ENCODE assay signal across 9 mouse cellular contexts in the genomic region with DNA sequence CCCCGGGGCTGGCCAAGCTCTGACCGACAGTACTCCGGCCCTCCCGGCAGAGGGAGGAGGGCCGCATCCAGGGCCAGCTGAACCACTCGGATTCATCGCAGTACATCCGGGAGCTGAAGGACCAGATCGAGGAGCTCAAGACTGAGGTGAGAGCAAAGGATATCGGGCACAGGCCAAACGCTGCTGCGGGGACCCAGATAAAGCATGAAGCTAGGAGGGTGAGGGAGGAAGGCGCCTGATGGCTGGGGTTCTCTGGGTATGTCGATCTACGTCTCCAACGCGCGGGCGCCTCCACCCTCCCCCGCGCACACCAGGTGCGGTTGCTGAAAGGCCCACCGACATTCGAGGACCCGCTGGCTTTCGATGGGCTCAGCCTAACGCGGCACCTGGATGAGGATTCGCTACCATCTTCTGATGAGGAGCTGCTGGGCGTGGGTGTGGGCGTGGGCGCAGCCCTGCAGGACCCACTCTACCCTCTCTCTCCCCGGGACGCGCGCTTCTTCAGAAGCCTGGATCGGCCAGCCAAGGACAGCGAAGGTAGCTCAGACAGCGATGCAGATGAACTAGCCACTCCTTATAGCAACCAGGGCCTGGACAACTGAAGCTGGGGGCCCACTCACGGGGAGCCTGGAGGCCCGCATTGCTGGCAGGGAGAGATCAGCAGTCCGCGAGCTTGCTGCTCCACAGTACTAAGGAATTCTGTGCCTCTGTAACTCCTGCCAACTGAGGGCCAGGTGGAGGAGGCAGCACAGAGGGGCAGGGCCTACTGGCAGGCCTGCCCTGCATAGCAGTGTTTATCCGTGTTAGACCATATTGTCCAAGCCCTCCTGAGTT. TPM values are rescaled to one million over a fixed set of nuclear protein-coding genes. Genes with fewer than 3 reads are reported as not detected.
DNase-seq lines count a peak whose midpoint lies in the region; ATAC-seq and TF ChIP-seq lines count a peak whose summit lies in the region.
"Had no signal": no experiment of that assay in that cellular context is flagged by ENCODE, and none has a peak within 500 bp of the region (broad histone marks: within the 10 kb centered on the region; RNA-seq: fewer than 3 reads in every experiment).

No protein-coding gene starts in this region.

- 0 out of 2 replicates have a peak overlapping the region, but pooled peaks have one; percentile 17 for H3K27ac ChIP-seq in cortical plate, adult 2 months (ENCODE audit: insufficient read depth, low read length)
- H3K27ac ChIP-seq in hindbrain, embryonic 16.5 days (ENCODE audit: low read depth, low read length) = no peak overlapping the region
- no peak overlapping the region for H3K27ac ChIP-seq in midbrain, postnatal 0 days (ENCODE audit: low read depth, low read length)

- no peaks in the 10 kb centered on the region for H3K4me1 ChIP-seq in cortical plate, adult 2 months (ENCODE audit: control insufficient read depth, insufficient read depth, low read length)
- peaks cover 3% of the 10 kb centered on the region for H3K4me1 ChIP-seq in hindbrain, embryonic 16.5 days (ENCODE audit: control insufficient read depth, insufficient read depth, low read depth, low read length)
- H3K4me1 ChIP-seq in midbrain, postnatal 0 days (ENCODE audit: insufficient read depth, low read length) = no peaks in the 10 kb centered on the region

- H3K4me2 ChIP-seq in hindbrain, embryonic 16.5 days (ENCODE audit: low read length) = no peak overlapping the region
- H3K4me2 ChIP-seq in midbrain, postnatal 0 days (ENCODE audit: low read depth, low read length, poor library complexity, severe bottlenecking) = no peak overlapping the region

- ATAC-seq in hindbrain, embryonic 16.5 days = peak; percentile 5; the same call in 1 of the 2 replicates
- ATAC-seq in midbrain, postnatal 0 days (ENCODE audit: low FRiP score) = peak; percentile 4; the same call in 1 of the 2 replicates
- no peak for ATAC-seq in inflammation-experienced regulatory T-cells, adult 6 months

- no peaks in the 10 kb centered on the region; the same call in 1 of the 2 replicates for H3K9me3 ChIP-seq in hindbrain, embryonic 16.5 days (ENCODE audit: control insufficient read depth, low read length)
- no peaks in the 10 kb centered on the region for H3K9me3 ChIP-seq in midbrain, postnatal 0 days (ENCODE audit: low read length)

- peaks cover 37% of the 10 kb centered on the region for H3K36me3 ChIP-seq in hindbrain, embryonic 16.5 days (ENCODE audit: control insufficient read depth, insufficient read depth, low read length)
- peaks cover 55% of the 10 kb centered on the region for H3K36me3 ChIP-seq in midbrain, postnatal 0 days (ENCODE audit: insufficient read depth, low read length)

- H3K4me3 ChIP-seq in cortical plate, adult 2 months (ENCODE audit: insufficient read depth, low read length) = no peak overlapping the region
- no peak overlapping the region for H3K4me3 ChIP-seq in hindbrain, embryonic 16.5 days (ENCODE audit: low read length)
- no peak overlapping the region for H3K4me3 ChIP-seq in midbrain, postnatal 0 days (ENCODE audit: low read depth, low read length)

- H3K27me3 ChIP-seq in hindbrain, embryonic 16.5 days (replicated peaks; ENCODE audit: control insufficient read depth, insufficient read depth, low read length) = no peaks in the 10 kb centered on the region
- no peaks in the 10 kb centered on the region for H3K27me3 ChIP-seq in midbrain, postnatal 0 days (ENCODE audit: insufficient read depth, low read length)

- no peak for TF ChIP-seq CTCF in cortical plate, adult 2 months (IDR thresholded peaks at IDR 0.05; ENCODE audit: extremely low read depth, insufficient read depth, low read length)
- TF ChIP-seq CTCF in midbrain, postnatal 0 days (IDR thresholded peaks at IDR 0.05) = no peak

- peak; percentile 20 to 41 for DNase-seq in kidney, postnatal 4 days
- DNase-seq in kidney, postnatal 14 days = no peak
- DNase-seq in midbrain, postnatal 0 days (ENCODE audit: low spot score) = no peak
- no peak for DNase-seq in heart, adult 18-20 months
- DNase-seq in urinary bladder, postnatal 4 days (ENCODE audit: low spot score in 2 of 2) = no peak

- WGBS in hindbrain, embryonic 16.5 days = 16% methylated on average over 43 of the region's 44 CpGs
- 22% methylated on average over 44 of the region's 44 CpGs for WGBS in midbrain, postnatal 0 days

- H3K9ac ChIP-seq in hindbrain, embryonic 16.5 days (ENCODE audit: low read depth, low read length) = peak overlapping the region; percentile 29
- 0 out of 2 replicates have a peak overlapping the region, but pooled peaks have one; percentile 0 for H3K9ac ChIP-seq in midbrain, postnatal 0 days (replicated peaks; ENCODE audit: low read length, poor library complexity, severe bottlenecking)

- no peak for TF ChIP-seq POLR2A in cortical plate, adult 2 months (IDR thresholded peaks at IDR 0.05; ENCODE audit: extremely low read depth, insufficient read depth, low read length)

RNA-seq across cellular contexts. Expression of gene Prr36, which starts 10.9 kb away (rescaled TPM):
- 16.7 and 18.6 TPM in 2 replicates for polyA plus RNA-seq in cortical plate, adult 2 months (2012; rRNA removed)
- polyA plus RNA-seq in hindbrain, embryonic 16.5 days (2015; fragmentation: Nextera tagmentation; extraction: Ambion mirVana) = 42.8 and 43.2 TPM in 2 replicates
- total RNA-seq in midbrain, postnatal 0 days (2014; rRNA removed) = 17.9 and 19.4 TPM in 2 replicates
- polyA plus RNA-seq in midbrain, postnatal 0 days (2015; fragmentation: Nextera tagmentation; extraction: Ambion mirVana) = 28.1 and 33.1 TPM in 2 replicates
- under 1 TPM; 0.30 to 0.57 (median 0.50) TPM for polyA plus RNA-seq in inflammation-experienced regulatory T-cells, adult 6 months (2017; shearing (Covaris generic))
- under 1 TPM; 0.07 to 0.10 TPM for total RNA-seq in heart, adult 18-20 months (2021)

RNA-seq across cellular contexts. Expression of gene Lrrc8e, which starts 20.2 kb away (rescaled TPM):
- 0.04 TPM in 1 of 2 replicates, not detected in the other for polyA plus RNA-seq in cortical plate, adult 2 months (2012; rRNA removed)
- polyA plus RNA-seq in hindbrain, embryonic 16.5 days (2015; fragmentation: Nextera tagmentation; extraction: Ambion mirVana) = not detected in 2 replicates
- not detected in 2 replicates for total RNA-seq in midbrain, postnatal 0 days (2014; rRNA removed)
- 0.12 TPM in 1 of 2 replicates, not detected in the other for polyA plus RNA-seq in midbrain, postnatal 0 days (2015; fragmentation: Nextera tagmentation; extraction: Ambion mirVana)
- under 1 TPM in 1 of 3 experiments, not detected in 2; 0.90 TPM for polyA plus RNA-seq in inflammation-experienced regulatory T-cells, adult 6 months (2017; shearing (Covaris generic))
- total RNA-seq in heart, adult 18-20 months (2021) = 1 to 10 TPM in 1 of 2 experiments, under 1 TPM in 1; 0.21 to 1.3 TPM

RNA-seq across cellular contexts. Expression of gene Map2k7, which starts 32.1 kb away (rescaled TPM):
- 60.4 and 60.6 TPM in 2 replicates for polyA plus RNA-seq in cortical plate, adult 2 months (2012; rRNA removed)
- 24.8 and 28.5 TPM in 2 replicates for polyA plus RNA-seq in hindbrain, embryonic 16.5 days (2015; fragmentation: Nextera tagmentation; extraction: Ambion mirVana)
- 32.8 and 42.3 TPM in 2 replicates for total RNA-seq in midbrain, postnatal 0 days (2014; rRNA removed)
- polyA plus RNA-seq in midbrain, postnatal 0 days (2015; fragmentation: Nextera tagmentation; extraction: Ambion mirVana) = 29.3 and 29.4 TPM in 2 replicates
- polyA plus RNA-seq in inflammation-experienced regulatory T-cells, adult 6 months (2017; shearing (Covaris generic)) = 10 to 100 TPM; 17.2 to 33.1 (median 20.0) TPM
- 10 to 100 TPM; 65.1 to 66.5 TPM for total RNA-seq in heart, adult 18-20 months (2021)

RNA-seq across cellular contexts. Expression of gene Gm49320, which starts 32.3 kb away (rescaled TPM):
- 4.8 and 5.8 TPM in 2 replicates for polyA plus RNA-seq in cortical plate, adult 2 months (2012; rRNA removed)
- polyA plus RNA-seq in hindbrain, embryonic 16.5 days (2015; fragmentation: Nextera tagmentation; extraction: Ambion mirVana) = 0.59 and 0.71 TPM in 2 replicates
- total RNA-seq in midbrain, postnatal 0 days (2014; rRNA removed) = 0.11 and 0.61 TPM in 2 replicates
- 0.45 and 0.85 TPM in 2 replicates for polyA plus RNA-seq in midbrain, postnatal 0 days (2015; fragmentation: Nextera tagmentation; extraction: Ambion mirVana)
- polyA plus RNA-seq in inflammation-experienced regulatory T-cells, adult 6 months (2017; shearing (Covaris generic)) = under 1 TPM in 1 of 3 experiments, not detected in 2; 0.35 TPM
- under 1 TPM in 1 of 2 experiments, not detected in 1; 0.31 TPM for total RNA-seq in heart, adult 18-20 months (2021)
- total RNA-seq: left cerebral cortex, adult 18-20 months had no signal

RNA-seq across cellular contexts. Expression of gene Evi5l, which starts 40.0 kb away (rescaled TPM):
- 74.9 and 75.3 TPM in 2 replicates for polyA plus RNA-seq in cortical plate, adult 2 months (2012; rRNA removed)
- 116 and 126 TPM in 2 replicates for polyA plus RNA-seq in hindbrain, embryonic 16.5 days (2015; fragmentation: Nextera tagmentation; extraction: Ambion mirVana)
- 229 and 238 TPM in 2 replicates for total RNA-seq in midbrain, postnatal 0 days (2014; rRNA removed)
- 108 and 111 TPM in 2 replicates for polyA plus RNA-seq in midbrain, postnatal 0 days (2015; fragmentation: Nextera tagmentation; extraction: Ambion mirVana)
- polyA plus RNA-seq in inflammation-experienced regulatory T-cells, adult 6 months (2017; shearing (Covaris generic)) = 1 to 10 TPM; 3.9 to 6.0 (median 5.7) TPM
- total RNA-seq in heart, adult 18-20 months (2021) = 10 to 100 TPM; 24.1 to 26.3 TPM

Comparison
In these comparisons a context has a peak if more than half of its experiments do, and no peak if none do; other contexts are left out.
1. DNase-seq: peak in kidney, postnatal 4 days (2 of 2); none in kidney, postnatal 14 days (single experiment), midbrain, postnatal 0 days (single experiment), heart, adult 18-20 months (0 of 2) and urinary bladder, postnatal 4 days (0 of 2).
2. RNA of gene Prr36, which starts 10.9 kb away (polyA plus RNA-seq): 42.8 to 43.2 TPM in hindbrain, embryonic 16.5 days, 28.1 to 33.1 TPM in midbrain, postnatal 0 days and 16.7 to 18.6 TPM in cortical plate, adult 2 months; 0.30 to 0.57 TPM in inflammation-experienced regulatory T-cells, adult 6 months; every median in the first group is over 10 times any median in the second.